Mouse (Mus musculus): ENCODE results near the gene Slc46a3.

DNA sequence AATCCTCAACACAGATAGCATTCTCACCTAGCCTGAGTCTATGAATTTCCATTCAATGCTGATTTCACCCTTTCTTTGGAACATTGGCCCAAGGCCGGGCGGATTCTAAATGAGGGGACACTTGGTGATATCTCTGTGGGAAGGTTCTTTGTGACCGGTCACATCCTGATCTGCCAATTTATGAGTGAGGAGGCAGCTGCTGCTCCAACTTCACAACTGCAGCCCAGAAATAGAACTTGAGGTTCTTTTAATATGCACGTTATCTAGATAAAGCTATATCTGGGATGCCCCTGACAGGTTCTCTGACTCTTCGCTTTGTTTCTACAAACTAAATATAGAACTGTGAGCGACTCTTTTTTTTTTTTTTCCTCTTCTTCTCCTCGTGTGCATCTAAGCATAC, 44.4 kb downstream of the Slc46a3 start:
- TF ChIP-seq USF1 (IDR thresholded peaks at IDR 0.05; ENCODE audit: low read depth) (no peak), E2F4 (IDR thresholded peaks at IDR 0.05; ENCODE audit: insufficient read depth) (no peak), SRF (IDR thresholded peaks at IDR 0.05; ENCODE audit: control insufficient read depth, insufficient read length, low read depth) (no peak), POLR2A (IDR thresholded peaks at IDR 0.05; ENCODE audit: insufficient read length, low read depth) (no peak), MAX (IDR thresholded peaks at IDR 0.05; ENCODE audit: low read depth) (no peak), POLR2AphosphoS2 (IDR thresholded peaks at IDR 0.05; ENCODE audit: insufficient read length, low read depth) (no peak), TCF12 (IDR thresholded peaks at IDR 0.05; ENCODE audit: insufficient read depth, poor library complexity, severe bottlenecking) (peak; percentile 83), TCF3 (IDR thresholded peaks at IDR 0.05; ENCODE audit: insufficient read length, low read depth) (no peak)

Data from myocyte (in vitro differentiated cells).